ENCODE assay signal across 14 mouse cellular contexts in the genomic region with DNA sequence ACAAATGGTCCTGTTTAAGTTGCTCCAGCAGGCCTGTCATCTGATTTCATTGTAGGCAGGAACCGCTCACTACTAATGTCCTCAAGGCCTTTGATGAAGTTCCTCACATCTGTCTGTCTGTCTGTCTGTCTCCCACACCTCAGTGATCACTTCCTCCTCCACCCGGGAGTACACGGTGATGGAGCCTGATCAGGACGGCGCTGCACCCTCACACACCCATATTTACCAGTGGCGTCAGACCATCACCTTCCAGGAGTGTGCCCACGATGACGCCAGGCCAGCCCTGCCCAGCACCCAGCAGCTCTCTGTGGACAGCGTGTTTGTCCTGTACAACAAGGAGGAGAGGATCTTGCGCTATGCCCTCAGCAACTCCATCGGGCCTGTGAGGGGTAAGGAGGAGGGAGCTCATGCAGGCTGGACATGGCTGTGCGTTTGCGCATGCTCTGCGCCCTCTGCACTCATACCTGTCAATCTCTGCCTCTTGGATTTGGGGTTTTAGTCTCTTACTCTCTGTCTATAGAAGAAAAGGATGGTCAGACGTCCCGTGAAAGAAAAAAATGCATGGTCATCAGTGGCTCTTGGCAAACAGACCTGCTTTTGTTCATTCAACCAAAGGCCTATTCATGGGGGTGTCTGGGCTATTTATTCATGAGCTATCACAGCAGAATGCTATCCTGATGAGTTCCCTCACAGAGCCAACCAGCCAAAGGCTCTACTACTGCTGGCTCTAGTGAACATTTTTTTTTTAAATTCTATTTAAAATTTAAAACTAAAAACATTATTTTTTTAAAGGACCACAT. TPM values are rescaled to one million over a fixed set of nuclear protein-coding genes. Genes with fewer than 3 reads are reported as not detected.
DNase-seq lines count a peak whose midpoint lies in the region; ATAC-seq and TF ChIP-seq lines count a peak whose summit lies in the region.
"Had no signal": no experiment of that assay in that cellular context is flagged by ENCODE, and none has a peak within 500 bp of the region (broad histone marks: within the 10 kb centered on the region; RNA-seq: fewer than 3 reads in every experiment).

No protein-coding gene starts in this region.

- H3K9me3 ChIP-seq in hindbrain, embryonic 12.5 days (replicated peaks) = no peaks in the 10 kb centered on the region
- H3K9me3 ChIP-seq: lung, embryonic 15.5 days had no signal

- H3K4me1 ChIP-seq in hindbrain, embryonic 12.5 days = peaks cover 13% of the 10 kb centered on the region; the same call in 1 of the 2 replicates

- H3K27me3 ChIP-seq in hindbrain, embryonic 12.5 days = no peaks in the 10 kb centered on the region
- H3K27me3 ChIP-seq: lung, embryonic 15.5 days had no signal

- DNase-seq in gastrocnemius, adult 2 months = no peak
- DNase-seq in gastrocnemius, adult 8-10 months (ENCODE audit: low spot score in 2 of 2) = no peak
- DNase-seq in brain, embryonic 14.5 days (ENCODE audit: low read depth) = peak; percentile 43
- DNase-seq in adrenal gland, postnatal 36 days = no peak
- DNase-seq in lung, postnatal 14 days = no peak
- no peak for DNase-seq in kidney, postnatal 25 days
- DNase-seq: thymus, postnatal 25 days had no signal

- H3K27ac ChIP-seq in gastrocnemius, adult 2 months = peak overlapping the region; percentile 64
- H3K27ac ChIP-seq in hindbrain, embryonic 12.5 days = peak overlapping the region; percentile 70

- no peaks in the 10 kb centered on the region for H3K36me3 ChIP-seq in hindbrain, embryonic 12.5 days

- intact Hi-C loops in gastrocnemius, adult 2 months (cut with DNase I) = no loop called here

- H3K4me2 ChIP-seq in hindbrain, embryonic 12.5 days (replicated peaks) = peak overlapping the region; percentile 13; the same call in 1 of the 2 replicates
- H3K4me2 ChIP-seq: lung, embryonic 15.5 days had no signal

- TF ChIP-seq POLR2A in brain, embryonic 14.5 days (IDR thresholded peaks at IDR 0.05; ENCODE audit: borderline replicate concordance, extremely low read depth, insufficient read depth, insufficient read length, poor library complexity, severe bottlenecking) = no peak

- peak; percentile 66 for ATAC-seq in hindbrain, embryonic 12.5 days (ENCODE audit: low FRiP score)
- ATAC-seq in monocyte, adult 5-6 weeks (replicated peaks; ENCODE audit: insufficient number of reproducible peaks, low FRiP score, low TSS enrichment, poor library complexity, severe bottlenecking) = 0 out of 2 replicates have a peak, but pooled peaks have one; percentile 27
- ATAC-seq: activated CD4-positive, CD25-positive, alpha-beta regulatory T cell, adult 4 months; inflammation-experienced regulatory T-cells, adult 6 months had no signal

- no peak overlapping the region for H3K9ac ChIP-seq in hindbrain, embryonic 12.5 days
- H3K9ac ChIP-seq: lung, embryonic 15.5 days had no signal

- H3K4me3 ChIP-seq in gastrocnemius, adult 2 months = no peak overlapping the region
- H3K4me3 ChIP-seq in hindbrain, embryonic 12.5 days = no peak overlapping the region
- H3K4me3 ChIP-seq: erythroblast, embryonic 14.5 days; lung, embryonic 15.5 days had no signal

- no peak for TF ChIP-seq CTCF in gastrocnemius, adult 2 months (IDR thresholded peaks at IDR 0.05)
- TF ChIP-seq CTCF in brain, embryonic 14.5 days (IDR thresholded peaks at IDR 0.05; ENCODE audit: borderline replicate concordance, extremely low read depth, insufficient read depth, insufficient read length) = no peak

- 66% methylated on average over 16 of the region's 16 CpGs for WGBS in hindbrain, embryonic 12.5 days

RNA-seq across cellular contexts. Expression of gene Nid1, which starts 44.7 kb away (rescaled TPM):
- 10 to 100 TPM; 37.3 to 49.2 TPM for total RNA-seq in gastrocnemius, adult 2 months (2021)
- 10 to 100 TPM; 19.1 to 33.3 (median 24.4) TPM for total RNA-seq in gastrocnemius, adult 8-10 months (2022)
- 33.8 and 73.2 TPM in 2 replicates for polyA plus RNA-seq in brain, embryonic 14.5 days (2012; rRNA removed)
- 51.8 and 58.7 TPM in 2 replicates for polyA plus RNA-seq in hindbrain, embryonic 12.5 days (2016; fragmentation: Nextera tagmentation; extraction: Ambion mirVana)
- 1.8 to 8.3 TPM (median 3.0 TPM) in 3 replicates for total RNA-seq in monocyte, adult 5-6 weeks (2017)
- total RNA-seq in adrenal gland, postnatal 36 days (2021) = 100 to 1,000 TPM in 1 of 2 experiments, 10 to 100 TPM in 1; 73.4 to 113 TPM
- total RNA-seq: granulocyte monocyte progenitor cell, adult 5-6 weeks had no signal
- polyA plus RNA-seq: activated CD4-positive, CD25-positive, alpha-beta regulatory T cell, adult 4 months; erythroblast, embryonic 14.5 days had no signal
